Mouse (Mus musculus) telencephalon, adult 2 months (tissue): ENCODE results near the gene Acox1.

ENCODE experiments used
- DNase-seq: peaks from one replicate; pipeline ENCODE4 v3.0.0-alpha.2; 2011; ENCODE audit warnings: low read depth, low spot score

Gene Acox1

DNA sequence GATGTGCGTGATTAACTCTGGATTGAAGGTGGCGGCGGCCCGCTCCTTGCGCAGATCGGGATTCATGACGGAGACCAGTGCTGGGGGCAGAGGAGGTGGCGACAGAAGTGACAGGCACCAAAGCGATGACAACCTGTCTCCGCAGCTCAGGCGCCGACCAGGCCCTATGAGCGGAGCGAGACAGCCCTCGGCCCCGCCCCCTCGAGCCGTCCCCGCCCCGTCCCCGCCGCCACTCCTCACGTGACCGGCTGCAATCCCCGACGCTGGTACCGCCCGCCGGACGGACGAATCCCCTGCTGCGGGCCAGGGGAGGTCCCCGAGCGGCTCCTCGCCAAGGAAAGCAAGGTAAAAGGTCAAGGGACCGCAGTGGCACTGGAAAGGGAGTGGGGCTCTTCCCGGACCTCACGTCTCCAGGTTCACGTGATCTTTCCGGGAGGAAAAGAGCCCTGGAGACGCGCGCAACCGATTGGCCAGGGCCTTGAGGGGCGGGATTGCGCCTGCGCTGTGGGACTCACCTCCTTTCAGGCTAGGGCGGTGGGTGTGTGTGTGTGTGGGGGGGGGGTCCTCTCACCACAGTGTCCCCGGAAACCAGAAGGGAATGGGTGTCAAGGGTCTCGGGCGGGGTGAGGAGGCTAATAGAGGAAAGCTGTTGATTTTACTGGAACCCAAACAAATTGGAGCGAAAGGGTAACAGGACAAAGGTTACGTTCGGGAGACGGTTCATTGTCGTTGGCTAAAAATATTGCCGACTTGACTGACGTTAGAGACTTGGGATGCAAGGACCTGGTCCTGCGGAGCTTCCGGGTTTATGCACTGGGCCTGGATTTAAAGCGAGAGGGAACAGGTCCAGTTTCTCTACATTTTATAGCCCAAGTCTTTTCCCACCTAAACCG is at the start of gene Acox1, which contains the start of gene Ten1:
TSS of gene Acox1 (minus strand) at position 407 of the 893 bp plus-strand sequence.
TSS of gene Ten1 (plus strand) at position 217 of the 893 bp plus-strand sequence.
- DNase-seq, result peak; percentile 90

DNA sequence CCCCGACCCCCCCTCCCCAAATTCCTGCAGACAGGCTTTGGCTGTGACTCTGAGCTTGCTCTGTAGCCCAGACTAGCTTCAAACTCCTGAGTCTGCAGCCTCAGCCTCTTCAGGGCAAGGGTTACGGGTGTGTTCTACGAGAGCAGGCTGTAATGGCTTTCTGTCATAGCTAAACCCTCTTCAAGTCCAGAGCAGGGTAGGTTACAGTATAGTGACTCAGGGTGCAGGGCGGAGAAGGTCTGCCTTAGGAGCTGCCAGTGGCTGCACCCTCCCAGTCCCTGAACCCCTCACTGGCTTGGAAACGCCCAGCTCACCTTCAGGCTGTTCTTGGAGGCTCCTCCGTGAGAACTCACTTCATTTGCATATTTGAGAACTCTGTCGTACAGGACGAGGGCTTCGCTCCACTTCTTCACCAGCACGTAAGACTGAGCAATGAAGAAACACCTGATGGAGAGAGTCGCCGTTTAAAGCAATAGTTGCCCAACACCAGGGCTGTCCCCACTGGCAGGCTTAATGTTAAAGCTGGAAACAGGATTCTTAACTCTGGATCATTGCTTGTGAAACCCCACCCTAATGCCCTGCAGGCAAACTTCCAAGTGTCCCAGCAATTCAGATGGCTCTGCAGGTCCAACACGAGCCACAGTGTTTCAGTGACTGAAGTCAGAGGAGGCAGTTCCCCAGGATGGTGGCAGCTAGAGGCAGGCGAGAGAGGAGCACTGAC is 48.8 kb upstream of the Acox1 start:
- no peak for DNase-seq

DNA sequence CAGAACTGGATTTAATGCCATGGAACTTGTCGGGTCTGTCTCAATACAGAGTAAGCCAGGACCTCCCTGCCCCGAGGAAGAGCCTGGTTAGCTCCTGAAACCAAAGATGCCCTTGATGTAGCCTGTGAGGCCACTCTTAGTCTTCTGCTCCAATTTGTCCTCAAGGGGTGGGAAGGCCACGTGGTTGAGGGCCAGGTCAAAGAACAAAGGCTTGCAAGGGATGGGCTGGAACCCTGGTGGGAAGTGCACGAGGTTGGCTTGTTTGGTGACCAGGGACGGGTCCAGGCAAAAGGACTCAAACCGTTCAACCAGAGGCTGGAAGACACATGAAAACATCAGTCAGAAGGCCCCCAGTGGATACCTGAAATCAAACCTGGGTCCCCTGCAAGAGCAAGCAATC is 46.8 kb upstream of the Acox1 start:
- DNase-seq, result no peak

DNA sequence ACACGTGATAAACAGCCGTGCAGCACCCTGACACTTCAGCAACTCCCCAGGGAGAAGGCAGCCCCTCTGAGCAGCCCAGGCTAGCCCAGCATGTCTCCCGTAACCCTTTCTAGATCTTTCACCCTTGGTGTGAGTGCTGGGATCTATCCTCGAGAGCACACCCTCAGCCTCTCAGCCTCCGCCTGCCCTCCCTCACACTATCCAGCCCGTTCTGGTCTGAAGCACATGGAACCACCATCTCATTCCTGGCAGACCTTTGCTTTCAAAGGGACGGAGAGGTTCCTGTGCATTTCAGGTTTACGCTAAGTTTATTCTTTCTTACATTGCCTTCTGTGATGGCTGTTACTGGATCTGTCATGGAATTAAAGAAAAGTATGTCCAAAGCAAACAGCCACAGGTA is 45.7 kb upstream of the Acox1 start:
- DNase-seq, result no peak

DNA sequence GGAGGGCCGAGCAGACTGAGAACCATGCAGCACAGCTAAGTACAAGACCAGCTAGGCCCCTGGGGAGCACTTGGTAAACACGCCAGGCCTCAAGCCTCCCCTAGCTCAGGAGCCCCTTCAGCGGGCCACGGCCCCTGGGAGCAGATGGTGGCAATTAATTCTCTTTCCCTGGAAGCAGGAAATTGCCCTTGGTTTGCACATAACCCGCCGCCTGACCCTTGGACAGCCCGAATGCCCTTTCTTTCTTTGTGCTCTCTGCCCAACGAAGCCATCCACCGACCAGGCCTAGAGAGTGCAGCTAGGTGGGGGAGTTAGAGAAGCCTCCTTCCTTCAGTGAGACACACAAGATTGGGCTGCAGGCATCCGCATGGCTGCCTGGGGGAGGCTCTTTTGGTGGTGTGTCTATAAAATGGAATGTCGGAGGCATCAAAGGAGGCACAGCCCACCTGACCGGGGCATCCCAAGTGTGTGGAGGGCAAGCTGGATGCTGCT is 42.9 kb upstream of the Acox1 start:
- DNase-seq, result no peak

DNA sequence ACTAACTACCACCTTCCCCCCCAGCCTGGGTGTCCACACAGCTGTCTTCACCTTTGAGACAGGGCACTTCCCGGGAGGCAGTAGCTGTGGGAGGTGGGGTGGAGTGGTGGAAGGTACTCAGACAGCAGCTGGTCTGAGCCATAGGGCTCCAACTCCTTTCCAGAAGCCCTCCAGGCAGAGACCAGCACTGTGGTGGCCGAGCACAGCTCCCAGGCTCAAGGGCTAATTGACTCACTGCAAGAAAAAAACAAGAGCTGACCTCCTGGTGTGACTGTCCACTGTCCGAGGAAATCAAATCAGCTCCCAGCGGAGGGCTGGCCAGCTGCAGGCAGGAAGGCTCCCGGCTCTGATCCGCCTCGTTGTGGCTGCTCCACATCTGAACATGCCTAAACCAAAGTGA is 41.0 kb upstream of the Acox1 start:
- DNase-seq, result no peak

DNA sequence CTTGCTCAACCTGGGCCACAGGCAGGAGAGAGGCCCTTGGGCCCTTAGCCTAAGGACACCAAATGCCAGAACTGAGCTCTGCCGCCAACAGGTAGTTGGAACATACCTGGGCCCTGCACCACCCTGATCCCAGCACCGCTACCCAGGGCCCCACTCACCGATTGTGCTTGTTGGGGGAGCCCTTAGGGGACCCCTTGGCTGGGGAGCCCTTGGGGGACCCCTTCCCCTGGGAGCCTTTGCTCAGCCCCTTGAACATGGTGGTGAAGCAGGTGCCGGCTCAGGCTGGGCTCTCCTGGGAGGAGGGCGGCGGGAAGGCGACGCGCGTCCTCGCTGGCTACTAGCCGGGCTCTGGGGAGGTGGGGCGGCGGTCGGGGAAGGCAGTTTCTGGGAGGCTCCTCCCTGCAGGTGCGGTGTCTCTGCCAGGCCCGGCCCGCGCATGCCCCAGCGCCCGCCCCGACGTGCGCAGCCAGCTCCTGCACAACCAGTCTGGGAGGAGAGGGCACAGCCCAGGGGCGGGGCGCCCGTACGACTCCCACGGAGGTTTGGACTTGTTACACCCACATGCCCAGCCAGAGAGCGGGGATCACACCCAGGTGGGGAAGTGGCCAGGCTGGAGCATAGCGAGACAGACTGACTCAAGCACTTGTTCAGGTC is 39.0 kb upstream of the Acox1 start, which contains the start of gene Evpl:
TSS of gene Evpl (minus strand) at position 336 of the 654 bp plus-strand sequence.
- no peak for DNase-seq

DNA sequence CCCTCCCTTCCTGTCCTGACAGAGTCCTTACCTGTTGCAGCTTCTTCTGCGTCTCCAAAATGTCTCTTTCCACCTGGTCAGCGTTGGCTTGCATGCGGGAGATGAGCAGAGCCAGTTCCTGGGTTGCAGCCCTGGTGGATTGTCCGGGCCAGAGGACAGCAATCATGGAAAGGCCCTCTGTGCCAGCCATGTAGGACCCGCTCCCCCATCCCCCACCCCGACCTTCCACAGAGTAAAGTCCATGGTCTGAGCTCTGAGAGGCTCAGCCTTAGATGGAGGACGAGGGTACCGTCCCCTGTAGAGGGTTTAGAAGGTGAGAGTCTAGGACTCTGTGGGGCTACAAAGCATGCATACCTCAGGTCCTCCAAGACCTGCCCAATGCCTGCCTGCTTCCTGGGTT is 36.1 kb upstream of the Acox1 start:
- DNase-seq, result no peak

DNA sequence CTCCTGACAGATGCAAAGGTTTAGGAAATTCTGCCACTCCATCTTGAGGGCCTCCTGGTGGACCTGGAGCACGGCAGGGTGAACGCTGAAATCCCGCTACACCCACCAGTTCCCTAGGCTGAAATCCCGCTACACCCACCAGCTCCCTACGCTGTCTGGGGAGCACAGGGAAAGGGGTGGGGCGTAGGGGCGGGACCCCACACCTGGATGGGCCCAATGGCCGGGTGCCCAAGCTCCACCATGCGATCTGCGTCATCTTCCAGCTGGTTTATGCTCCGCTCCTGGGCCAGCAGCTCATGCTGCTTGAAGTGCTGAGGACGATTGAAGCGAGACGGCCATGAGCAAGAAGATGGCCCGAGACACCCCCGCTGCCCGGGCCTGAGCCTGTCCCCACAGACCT is 33.6 kb upstream of the Acox1 start:
- DNase-seq, result no peak

DNA sequence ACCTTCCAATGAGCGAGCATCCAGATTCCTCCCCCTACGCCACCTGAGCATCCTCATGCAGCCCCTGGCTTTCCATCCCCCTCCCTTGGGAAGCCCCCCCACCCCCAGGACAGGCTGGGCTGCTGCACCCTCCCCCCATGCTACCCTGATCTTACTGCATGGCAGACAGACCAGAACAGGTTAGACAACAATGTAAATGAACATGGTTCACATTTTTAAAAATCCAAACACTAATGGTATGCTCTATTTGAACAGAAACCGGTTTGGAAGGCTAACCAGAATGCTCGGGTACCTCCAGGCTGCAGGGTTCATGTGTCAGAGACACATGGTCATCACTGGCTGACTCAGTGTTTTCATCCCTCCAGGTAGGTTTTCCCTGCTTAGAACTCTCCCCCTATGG is 29.9 kb upstream of the Acox1 start:
- DNase-seq, result no peak

DNA sequence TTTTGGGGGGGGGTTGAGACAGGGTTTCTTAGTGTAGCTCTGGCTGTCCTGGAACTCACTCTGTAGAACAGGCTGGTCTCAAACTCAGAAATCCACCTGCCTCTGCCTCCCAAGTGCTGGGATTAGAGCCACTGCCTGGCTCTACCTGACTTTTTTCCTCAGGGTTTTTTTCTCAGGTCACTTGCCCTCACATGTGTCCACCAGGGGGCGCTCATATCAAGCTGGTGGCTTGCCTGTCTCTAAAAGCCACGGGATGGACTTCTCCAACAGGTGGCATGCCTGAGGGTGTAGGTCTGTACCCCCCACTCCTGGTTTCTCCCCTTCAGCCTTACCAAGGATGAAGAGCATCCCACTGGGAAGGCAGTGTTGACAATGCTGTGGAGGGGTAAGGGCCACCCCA is 27.6 kb upstream of the Acox1 start:
- DNase-seq, result peak; percentile 17

DNA sequence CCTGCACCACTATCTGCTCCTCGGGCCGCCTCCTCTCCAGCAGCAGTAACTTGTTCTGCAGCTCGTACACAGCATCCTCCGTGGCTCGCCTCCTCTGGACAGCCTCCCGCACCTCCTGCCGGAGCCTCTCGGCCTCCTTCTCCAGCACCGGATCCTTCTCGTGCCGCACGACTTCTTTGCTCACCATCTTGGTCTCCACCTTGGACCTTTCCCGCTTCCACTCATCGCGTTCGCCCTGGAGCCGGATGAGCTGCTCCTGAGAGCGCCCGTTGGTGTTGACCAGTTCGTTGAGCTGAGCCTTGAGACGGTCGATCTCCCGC is 23.9 kb upstream of the Acox1 start:
- DNase-seq, result no peak

DNA sequence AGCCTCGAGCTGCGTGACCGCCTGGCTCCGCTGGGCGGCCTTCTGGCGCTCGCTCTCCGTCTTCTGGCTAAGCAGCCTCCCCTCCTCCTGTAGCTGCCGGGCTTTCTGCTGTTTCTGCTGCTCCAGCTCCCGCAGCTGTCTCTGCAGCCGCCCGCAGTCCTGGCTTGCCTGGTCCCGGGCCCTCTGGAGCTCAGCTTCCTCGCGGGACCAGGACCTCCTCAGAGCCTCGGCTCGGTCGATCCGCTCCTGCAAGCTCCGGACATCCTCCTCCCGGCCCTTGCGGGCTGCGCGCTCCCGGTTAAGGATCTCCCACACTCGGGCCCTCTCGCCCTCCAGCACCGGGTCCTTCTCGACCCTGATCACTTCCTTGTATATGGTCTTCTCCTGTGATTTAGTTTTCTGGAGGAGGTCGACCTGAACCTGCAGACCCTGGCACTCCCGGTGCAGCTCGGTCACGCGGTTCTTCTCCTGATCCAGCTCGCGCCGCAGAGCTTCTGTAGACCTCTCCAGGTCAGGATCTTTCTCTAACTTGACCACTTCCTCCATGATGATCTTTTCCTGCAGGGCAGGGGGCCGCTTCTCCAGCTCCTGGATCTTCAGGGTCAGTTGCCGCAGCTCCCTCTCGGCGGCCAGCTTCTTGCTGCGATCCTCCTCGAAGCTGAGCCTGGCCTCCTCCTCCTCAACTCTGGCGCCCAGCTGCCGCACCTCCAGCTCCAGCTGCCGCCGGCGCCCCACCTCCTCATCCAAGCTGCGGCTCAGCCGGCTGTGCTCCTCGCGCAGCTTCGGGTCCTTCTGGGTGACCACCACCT is 23.3 kb upstream of the Acox1 start:
- no peak for DNase-seq

DNA sequence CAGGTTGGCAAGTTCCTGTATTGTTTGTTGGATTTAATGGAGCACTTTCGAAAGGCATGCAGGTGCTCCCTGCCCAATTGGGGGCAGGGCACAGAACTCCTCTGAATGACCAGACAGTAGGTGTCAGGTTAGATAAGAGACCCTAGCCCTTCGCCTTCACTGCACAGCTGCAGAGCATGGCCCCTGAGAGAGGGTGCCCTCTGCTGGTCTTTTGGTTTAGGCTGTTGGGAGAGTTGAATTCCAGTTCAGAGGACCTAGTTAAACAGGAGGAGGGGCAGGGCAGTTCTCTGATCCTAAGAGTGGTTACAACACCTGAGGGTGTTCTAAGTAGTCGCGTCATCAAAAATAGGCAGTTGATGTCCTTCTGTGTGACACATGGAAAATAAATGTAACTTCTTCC is 21.0 kb upstream of the Acox1 start:
- no peak for DNase-seq

DNA sequence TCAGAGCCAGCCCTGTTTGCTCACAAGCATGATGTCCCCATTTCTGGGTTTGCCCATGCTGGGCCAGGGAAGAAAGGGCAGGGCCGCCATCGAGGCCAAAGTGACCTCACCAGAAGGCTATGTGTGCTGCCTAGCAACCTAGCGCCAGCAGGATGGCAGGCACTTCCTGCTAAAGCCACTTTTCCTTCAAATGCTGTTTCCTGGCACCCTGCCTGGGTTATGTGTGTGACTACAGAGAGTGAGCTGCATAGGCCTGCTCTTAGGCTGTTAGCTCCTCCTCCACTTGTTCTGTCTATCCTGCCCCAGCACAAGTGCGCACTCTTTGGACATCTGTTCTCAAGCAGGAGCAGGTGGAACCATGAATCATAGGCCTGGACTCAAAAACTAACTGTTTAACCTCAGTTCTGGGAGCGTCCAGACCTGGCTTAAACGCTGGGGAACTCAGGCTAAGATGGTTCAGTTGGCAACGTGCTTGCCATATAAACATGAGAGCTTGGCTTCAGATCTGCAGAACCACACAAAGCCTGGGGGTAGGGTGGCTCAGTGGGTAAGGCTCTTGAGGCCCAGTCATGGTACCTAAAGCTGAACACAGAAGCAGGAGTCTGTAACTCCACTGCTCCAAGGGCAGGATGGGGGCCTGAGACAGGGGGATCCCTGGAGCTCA is 20.0 kb upstream of the Acox1 start:
- DNase-seq, result peak; percentile 84

DNA sequence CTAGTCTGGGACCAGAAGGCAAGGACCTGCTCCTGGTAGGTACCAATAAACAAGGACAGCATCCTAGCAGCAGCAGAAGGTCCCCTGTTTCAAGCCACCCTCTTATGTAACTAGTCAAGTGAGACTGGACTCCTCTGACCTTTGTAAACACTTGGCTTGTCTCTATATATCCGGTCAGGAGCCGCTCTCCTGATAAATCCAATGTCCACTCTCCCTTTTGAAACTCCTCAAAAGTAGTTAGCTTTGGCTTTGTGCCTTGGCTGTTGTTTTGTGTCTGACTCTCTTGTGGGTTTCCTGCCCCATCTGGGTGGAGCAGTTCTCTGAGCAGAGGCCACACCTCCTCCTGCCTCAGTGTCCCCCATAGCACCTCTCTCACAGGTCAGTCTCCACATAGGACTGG is 19.4 kb upstream of the Acox1 start:
- no peak for DNase-seq

DNA sequence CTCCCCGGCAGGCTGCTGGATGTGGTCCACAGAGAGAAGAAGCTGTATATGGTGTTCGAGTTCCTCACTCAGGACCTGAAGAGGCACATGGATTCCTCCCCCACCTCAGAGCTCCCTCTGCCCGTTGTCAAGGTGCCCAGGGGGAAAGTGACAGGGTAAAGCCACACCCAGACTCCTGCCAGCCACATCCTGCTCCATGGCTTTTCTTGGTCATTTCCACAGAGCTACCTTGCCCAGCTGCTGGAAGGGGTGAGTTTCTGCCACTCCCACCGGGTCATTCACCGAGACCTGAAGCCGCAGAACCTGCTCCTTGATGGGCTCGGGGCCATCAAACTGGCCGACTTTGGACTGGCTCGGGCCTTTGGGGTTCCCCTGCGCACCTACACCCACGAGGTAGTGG is 17.7 kb upstream of the Acox1 start:
- DNase-seq, result no peak

DNA sequence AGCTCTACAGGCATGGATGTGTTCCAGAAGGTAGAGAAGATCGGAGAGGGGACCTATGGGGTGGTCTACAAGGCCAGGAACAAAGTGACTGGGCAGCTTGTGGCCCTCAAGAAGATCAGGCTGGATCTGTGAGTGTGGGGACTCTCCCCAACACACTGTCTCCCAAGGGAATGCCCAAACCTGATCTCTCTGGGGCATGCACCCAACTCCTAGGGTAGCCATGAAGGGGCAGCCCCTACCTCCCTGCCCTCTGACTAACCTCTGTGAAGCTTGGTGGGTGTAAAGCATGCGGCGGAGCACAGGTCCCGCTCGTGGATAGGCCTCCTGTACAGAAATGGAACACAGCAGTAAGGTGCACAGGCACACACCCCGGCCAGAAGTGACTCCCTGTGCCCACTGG is 17.1 kb upstream of the Acox1 start:
- DNase-seq, result no peak

DNA sequence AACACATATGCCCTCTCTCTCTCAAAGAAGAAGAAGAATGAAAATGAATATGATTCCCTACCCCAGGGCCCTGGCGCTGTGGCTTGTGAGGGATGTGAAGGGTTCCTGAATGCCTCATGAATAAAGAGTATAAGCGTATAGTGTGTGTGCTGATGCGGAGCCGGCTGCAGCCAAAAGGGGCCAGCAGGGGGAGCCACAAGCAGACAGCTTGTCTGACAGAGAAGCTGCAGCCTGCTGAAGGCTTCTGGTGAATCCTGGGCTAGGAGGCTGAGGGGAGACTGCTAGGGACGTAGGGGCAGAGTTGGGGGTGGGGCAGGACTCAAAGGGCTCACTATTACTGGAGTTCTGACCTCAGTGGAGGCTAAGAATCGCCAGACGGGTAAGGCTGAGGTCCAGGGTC is 16.3 kb upstream of the Acox1 start:
- no peak for DNase-seq

DNA sequence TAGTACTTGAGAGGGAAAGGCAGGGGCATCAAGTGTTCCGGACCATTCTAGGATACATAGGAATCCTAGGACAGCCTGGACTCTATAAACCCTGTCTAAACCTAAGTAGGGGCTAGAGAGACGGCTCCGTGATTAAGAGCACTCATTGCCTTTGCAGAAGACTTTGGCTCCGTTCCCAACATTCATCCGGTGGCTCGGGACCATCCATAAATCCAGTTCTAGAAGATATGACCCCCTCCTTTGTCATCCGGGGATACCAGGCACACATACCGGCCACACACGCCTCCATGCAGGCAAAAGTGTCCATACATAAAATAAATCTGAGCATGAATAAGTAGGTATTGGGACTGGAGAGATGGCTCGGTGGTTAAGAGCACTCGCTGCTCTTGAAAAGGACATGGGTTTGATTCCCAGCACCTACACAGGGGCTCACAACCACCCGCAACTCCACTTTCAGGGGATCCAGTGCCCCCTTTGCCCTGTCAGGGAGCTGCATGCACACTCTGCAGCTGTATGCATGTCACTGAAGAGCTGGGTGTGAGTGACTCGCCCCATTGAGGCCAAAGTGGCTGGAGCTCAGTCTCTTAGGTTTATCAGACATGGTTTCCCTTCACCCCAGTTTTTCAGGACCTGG is 15.1 kb upstream of the Acox1 start:
- no peak for DNase-seq
